Mouse (Mus musculus) heart, embryonic 16.5 days (tissue): ENCODE measurements around the gene Agbl4. TPM values are rescaled to one million over a fixed set of nuclear protein-coding genes. Genes with fewer than 3 reads are reported as not detected.

Source experiments
- ATAC-seq: fragments of 200-750 bp; cut with Nextera tagmentation; replicated peaks from 2 replicates; pipeline ENCODE4 v1.8.0; 2017; ENCODE audit warnings: moderate number of reproducible peaks; ENCODE audit not compliant: insufficient read depth, low FRiP score; ENCODE audit errors: extremely low read depth
- H3K27ac ChIP-seq: fragments of 300-500 bp; sonication (generic); 2 replicates; pipeline ENCODE4 v1.5.1; 2014; ENCODE audit warnings: mild to moderate bottlenecking, low read length, control low read depth, moderate library complexity
- H3K27me3 ChIP-seq: fragments of 300-500 bp; sonication (generic); 2 replicates; pipeline ENCODE4 v1.6.1; 2014; ENCODE audit warnings: low read length, mixed read lengths; ENCODE audit not compliant: control insufficient read depth, insufficient read depth
- H3K36me3 ChIP-seq: fragments of 300-500 bp; sonication (generic); 2 replicates; pipeline ENCODE4 v1.6.1; 2014; ENCODE audit not compliant: control insufficient read depth, insufficient read depth
- H3K4me1 ChIP-seq: fragments of 300-500 bp; sonication (generic); 2 replicates; pipeline ENCODE4 v1.6.1; 2014; ENCODE audit warnings: low read length, mixed read lengths; ENCODE audit not compliant: control insufficient read depth, insufficient read depth
- H3K4me2 ChIP-seq: fragments of 300-500 bp; sonication (generic); 2 replicates; pipeline ENCODE4 v1.6.1; 2014; ENCODE audit warnings: low read depth, mild to moderate bottlenecking, control low read depth, low read length
- H3K4me3 ChIP-seq: fragments of 300-500 bp; sonication (generic); 2 replicates; pipeline ENCODE4 v1.5.1; 2014; ENCODE audit warnings: mild to moderate bottlenecking, control low read depth, low read length
- H3K9ac ChIP-seq: fragments of 300-500 bp; sonication (generic); 2 replicates; pipeline ENCODE4 v1.6.1; 2014; ENCODE audit warnings: low read length, control low read depth
- H3K9me3 ChIP-seq: fragments of 300-500 bp; sonication (generic); replicated peaks from 2 replicates; pipeline ENCODE4 v1.6.1; 2016; ENCODE audit warnings: low read length; ENCODE audit not compliant: control insufficient read depth
- WGBS: fragments of 180-500 bp; shearing (Covaris S2); extraction: QIAGEN DNeasy Blood & Tissue Kit; methylation state at CpG from one replicate; pipeline ENCODE4 v1.1.7; 2014; 5-methylcytosine and 5-hydroxymethylcytosine counted together
- polyA plus RNA-seq: library from polyadenylated mRNA; unstranded; fragments of >200 nt; fragmentation: Nextera tagmentation; extraction: Ambion mirVana; gene quantifications from 2 replicates; pipeline ENCODE4 v1.2.1, GENCODE M21; 2015

Agbl4 gene
- polyA plus RNA-seq, 1 experiment from 2014 or later, result 0.97 TPM

- no peaks in the 10 kb centered on the region for H3K4me1 ChIP-seq
- H3K4me2 ChIP-seq, result no peak overlapping the region
- H3K4me3 ChIP-seq, result no peak overlapping the region
- WGBS, result 83% methylated on average over 3 of the region's 3 CpGs
- no peak for ATAC-seq
- H3K27ac ChIP-seq, result no peak overlapping the region
- H3K36me3 ChIP-seq, result no peaks in the 10 kb centered on the region
- H3K9ac ChIP-seq, result no peak overlapping the region
- no peaks in the 10 kb centered on the region for H3K27me3 ChIP-seq
- no peaks in the 10 kb centered on the region for H3K9me3 ChIP-seq
These were observed 669.9 kb downstream of the Agbl4 start for GRCm38 (mm10) chr4:111067330-111067729.

- no peaks in the 10 kb centered on the region for H3K27me3 ChIP-seq
These were observed 676.5 kb downstream of the Agbl4 start for GRCm38 (mm10) chr4:111073738-111074497.

GRCm38 (mm10) chr4:111074701-111075154, 677.3 kb downstream of the Agbl4 start:
- Histone ChIP-seq H3K27me3 (no peaks in the 10 kb centered on the region), H3K4me1 (no peaks in the 10 kb centered on the region), H3K27ac (no peak overlapping the region), H3K4me3 (no peak overlapping the region), H3K4me2 (no peak overlapping the region), H3K36me3 (no peaks in the 10 kb centered on the region), H3K9me3 (no peaks in the 10 kb centered on the region), H3K9ac (no peak overlapping the region)
- WGBS, result 60% methylated on average over 6 of the region's 6 CpGs
- no peak for ATAC-seq

More at GRCm38 (mm10) chr4:111073738-111074497, 676.5 kb downstream of the Agbl4 start:
- no peak overlapping the region for H3K27ac ChIP-seq
- H3K36me3 ChIP-seq, result no peaks in the 10 kb centered on the region
- no peak overlapping the region for H3K9ac ChIP-seq
- no peaks in the 10 kb centered on the region for H3K4me1 ChIP-seq
- no peak overlapping the region for H3K4me2 ChIP-seq
- no peak overlapping the region for H3K4me3 ChIP-seq
- H3K9me3 ChIP-seq, result no peaks in the 10 kb centered on the region
- 57% methylated on average over 6 of the region's 7 CpGs for WGBS
- ATAC-seq, result no peak

- no peak overlapping the region for H3K4me3 ChIP-seq
- no peak overlapping the region for H3K9ac ChIP-seq
- no peaks in the 10 kb centered on the region for H3K27me3 ChIP-seq
- ATAC-seq, result no peak
- H3K27ac ChIP-seq, result no peak overlapping the region
- H3K4me2 ChIP-seq, result no peak overlapping the region
- H3K9me3 ChIP-seq, result no peaks in the 10 kb centered on the region
- H3K4me1 ChIP-seq, result no peaks in the 10 kb centered on the region
- 78% methylated on average over 3 of the region's 3 CpGs for WGBS
- no peaks in the 10 kb centered on the region for H3K36me3 ChIP-seq
These were observed 680.3 kb downstream of the Agbl4 start for GRCm38 (mm10) chr4:111077810-111078209.

GRCm38 (mm10) chr4:111085330-111085729, 687.9 kb downstream of the Agbl4 start:
- Histone ChIP-seq H3K4me1 (no peaks in the 10 kb centered on the region), H3K9me3 (no peaks in the 10 kb centered on the region), H3K36me3 (no peaks in the 10 kb centered on the region), H3K27ac (no peak overlapping the region), H3K4me2 (no peak overlapping the region), H3K4me3 (no peak overlapping the region), H3K9ac (no peak overlapping the region), H3K27me3 (no peaks in the 10 kb centered on the region)
- WGBS, result 95% methylated on average over 1 of the region's 1 CpGs
- ATAC-seq, result no peak

- Histone ChIP-seq H3K4me2 (no peak overlapping the region), H3K4me1 (no peaks in the 10 kb centered on the region), H3K27me3 (no peaks in the 10 kb centered on the region), H3K9ac (no peak overlapping the region), H3K27ac (no peak overlapping the region), H3K9me3 (no peaks in the 10 kb centered on the region), H3K4me3 (no peak overlapping the region), H3K36me3 (no peaks in the 10 kb centered on the region)
- 51% methylated on average over 3 of the region's 3 CpGs for WGBS
- no peak for ATAC-seq
These were observed 739.0 kb downstream of the Agbl4 start for GRCm38 (mm10) chr4:111136217-111137147.

- no peak for ATAC-seq
- Histone ChIP-seq H3K27ac (no peak overlapping the region), H3K4me2 (no peak overlapping the region), H3K9ac (no peak overlapping the region), H3K4me3 (no peak overlapping the region), H3K36me3 (no peaks in the 10 kb centered on the region), H3K4me1 (no peaks in the 10 kb centered on the region), H3K9me3 (no peaks in the 10 kb centered on the region), H3K27me3 (no peaks in the 10 kb centered on the region)
- 80% methylated on average over 1 of the region's 1 CpGs for WGBS
These were observed 750.3 kb downstream of the Agbl4 start for GRCm38 (mm10) chr4:111147748-111148147.

- WGBS, result 67% methylated on average over 1 of the region's 1 CpGs
- Histone ChIP-seq H3K4me1 (no peaks in the 10 kb centered on the region), H3K4me3 (no peak overlapping the region), H3K9ac (no peak overlapping the region), H3K27ac (no peak overlapping the region), H3K4me2 (no peak overlapping the region), H3K36me3 (no peaks in the 10 kb centered on the region), H3K27me3 (no peaks in the 10 kb centered on the region), H3K9me3 (no peaks in the 10 kb centered on the region)
- ATAC-seq, result no peak
These were observed 758.4 kb downstream of the Agbl4 start for GRCm38 (mm10) chr4:111155859-111156258.

GRCm38 (mm10) chr4:111181478-111181877, 784.0 kb downstream of the Agbl4 start:
- Histone ChIP-seq H3K4me1 (no peaks in the 10 kb centered on the region), H3K9me3 (no peaks in the 10 kb centered on the region), H3K36me3 (no peaks in the 10 kb centered on the region), H3K4me2 (no peak overlapping the region), H3K27ac (no peak overlapping the region), H3K27me3 (no peaks in the 10 kb centered on the region), H3K4me3 (no peak overlapping the region), H3K9ac (no peak overlapping the region)
- WGBS, result 65% methylated on average over 2 of the region's 2 CpGs
- no peak for ATAC-seq
